Mouse (Mus musculus): ENCODE data around the gene Palld.

Palld gene

DNA sequence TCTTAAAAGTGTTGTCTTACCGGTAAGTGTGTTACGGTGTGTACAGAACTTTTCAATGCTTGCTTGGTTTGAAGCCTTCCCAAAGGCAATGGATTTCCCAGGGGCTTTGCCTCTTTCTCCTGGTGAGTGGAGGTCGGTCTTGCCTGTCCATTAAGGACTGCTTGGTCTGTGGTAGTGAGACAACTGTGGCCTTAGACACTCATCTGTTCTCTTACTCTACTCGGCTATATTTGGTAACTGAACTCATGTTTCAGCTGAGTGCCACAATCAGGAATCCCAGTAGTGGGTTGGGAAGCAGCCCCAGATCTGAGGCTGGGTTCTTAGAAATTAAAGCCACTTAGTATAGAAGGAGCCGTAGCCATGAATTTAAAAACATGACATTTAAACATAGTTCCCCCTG, at the start of gene Palld:
Gene Palld (minus strand): TSS at position 170 of the 400 bp plus-strand sequence.
- DNase-seq (ENCODE audit: low read depth, low spot score), result no peak

GRCm38 (mm10) chr8:61937576-61937975, 35.1 kb upstream of the Palld start:
- DNase-seq (ENCODE audit: low read depth, low spot score), result no peak

- no peak for DNase-seq (ENCODE audit: low read depth, low spot score)
Observed at GRCm38 (mm10) chr8:61933243-61933642, 30.8 kb upstream of the Palld start.

DNA sequence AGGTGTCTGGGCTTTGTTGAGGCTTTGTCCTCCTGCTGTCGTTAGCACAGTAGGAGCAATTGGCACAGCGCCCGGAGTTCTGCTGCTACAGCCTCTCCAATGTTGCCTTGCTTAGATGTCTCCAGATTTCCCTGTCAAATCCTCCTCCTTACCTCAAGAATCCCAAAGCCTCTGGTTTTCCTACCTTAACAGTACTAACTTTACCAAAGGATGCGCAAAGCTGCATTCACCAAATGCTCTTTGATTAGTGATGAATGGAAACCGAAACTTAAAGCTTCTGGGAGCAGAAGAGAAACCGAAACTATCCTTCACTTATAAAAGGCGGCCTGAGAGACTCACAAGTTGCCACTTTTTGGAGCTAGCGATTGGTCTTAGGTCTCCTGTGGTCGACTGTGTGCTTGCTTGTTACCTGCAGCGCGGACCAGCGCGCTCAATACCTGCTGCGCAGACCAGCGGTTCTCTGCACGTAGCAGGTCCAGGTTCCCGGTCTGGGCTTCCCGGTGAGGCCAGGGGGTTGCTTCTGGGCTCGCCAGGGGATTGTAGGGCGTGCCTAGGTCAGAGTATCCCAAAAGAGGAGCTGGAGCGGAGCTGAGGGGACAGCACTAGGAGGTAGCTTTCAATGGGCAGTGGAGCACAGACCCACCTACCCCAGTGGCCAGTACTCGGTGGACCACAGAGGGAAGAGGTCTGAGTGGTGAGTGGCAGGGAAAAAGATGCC, 25.4 kb upstream of the Palld start, which contains the start of gene Ddx60:
Gene Ddx60 (plus strand): TSS at position 311 of the 718 bp plus-strand sequence.
- peak; percentile 86 for DNase-seq (ENCODE audit: low read depth, low spot score)

- DNase-seq (ENCODE audit: low read depth, low spot score), result no peak
Observed at GRCm38 (mm10) chr8:61924518-61924917, 22.0 kb upstream of the Palld start.

DNA sequence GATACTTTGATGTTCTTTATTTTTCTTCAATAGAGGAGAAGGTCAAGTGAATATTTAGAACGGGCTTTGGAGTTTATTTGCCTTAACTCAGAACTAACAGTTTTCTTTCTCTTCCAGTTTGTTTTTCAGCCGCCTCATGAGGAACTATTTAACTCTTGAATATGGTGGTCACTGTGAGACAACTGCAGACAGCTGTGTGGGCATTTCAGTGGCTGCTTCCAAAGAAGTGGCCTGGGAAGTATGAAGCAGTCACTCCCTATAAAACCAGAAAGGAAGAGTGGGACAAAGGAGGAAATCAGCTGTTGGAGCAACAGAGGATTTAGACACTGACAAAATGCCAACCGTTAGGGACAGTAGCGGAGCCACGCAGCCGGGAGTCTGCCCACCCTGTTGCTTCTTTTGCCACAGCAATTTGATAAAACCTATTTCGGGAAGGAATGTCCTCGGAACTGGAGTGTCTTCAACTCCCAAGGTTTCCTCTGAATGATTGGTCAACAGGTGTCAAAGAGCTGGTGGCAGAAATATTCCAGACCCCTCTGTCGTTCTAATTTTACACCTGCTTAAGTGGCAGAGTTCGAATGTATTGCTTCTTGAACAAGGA, 19.1 kb upstream of the Palld start:
- DNase-seq (ENCODE audit: low read depth, low spot score), result no peak

DNA sequence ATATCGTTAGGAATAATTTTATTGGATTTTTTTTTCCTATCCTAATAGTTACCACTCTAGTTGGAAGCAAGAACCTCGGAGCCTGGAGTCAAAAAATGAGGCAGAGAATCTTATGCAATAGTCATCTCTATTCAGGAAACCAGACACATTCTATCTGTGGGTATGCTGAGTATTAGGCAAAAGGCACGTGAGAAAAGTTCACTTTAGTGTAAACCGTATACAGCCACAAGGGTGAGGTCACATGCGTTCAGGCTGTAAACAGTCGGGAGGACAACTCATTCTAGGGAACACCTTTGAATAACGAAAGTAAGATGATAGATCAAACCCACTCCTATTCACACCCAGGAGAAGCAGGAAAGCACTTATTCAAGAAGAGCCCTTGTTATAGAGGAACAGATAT, 17.9 kb upstream of the Palld start:
- DNase-seq (ENCODE audit: low read depth, low spot score), result no peak

GRCm38 (mm10) chr8:61919145-61919788, 16.8 kb upstream of the Palld start:
- no peak for DNase-seq (ENCODE audit: low read depth, low spot score)

- no peak for DNase-seq (ENCODE audit: low read depth, low spot score)
Observed at GRCm38 (mm10) chr8:61917287-61917686, 14.8 kb upstream of the Palld start.

- DNase-seq (ENCODE audit: low read depth, low spot score), result no peak
Observed at GRCm38 (mm10) chr8:61913957-61914356, 11.5 kb upstream of the Palld start.

GRCm38 (mm10) chr8:61912817-61913216, 10.3 kb upstream of the Palld start:
- no peak for DNase-seq (ENCODE audit: low read depth, low spot score)

DNA sequence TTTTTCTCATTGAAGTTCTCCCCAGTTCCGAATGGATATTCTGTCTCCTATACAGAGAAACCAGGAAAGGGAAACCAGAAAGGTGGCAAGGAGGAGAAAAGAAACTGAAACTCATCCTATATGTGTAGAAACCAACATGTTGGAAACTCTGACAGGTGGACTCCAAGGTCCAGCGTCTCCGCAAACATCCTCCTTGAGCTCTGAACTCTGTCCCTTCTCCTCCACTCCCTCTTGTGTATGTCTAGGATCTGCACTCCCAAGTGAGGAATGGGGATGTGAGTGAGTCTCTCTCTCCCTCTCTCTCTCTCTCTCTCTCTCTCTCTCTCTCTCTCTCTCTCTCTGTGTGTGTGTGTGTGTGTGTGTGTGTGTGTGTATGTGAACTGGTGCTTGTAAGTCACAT, 6.8 kb upstream of the Palld start:
- DNase-seq (ENCODE audit: low read depth, low spot score), result no peak

DNA sequence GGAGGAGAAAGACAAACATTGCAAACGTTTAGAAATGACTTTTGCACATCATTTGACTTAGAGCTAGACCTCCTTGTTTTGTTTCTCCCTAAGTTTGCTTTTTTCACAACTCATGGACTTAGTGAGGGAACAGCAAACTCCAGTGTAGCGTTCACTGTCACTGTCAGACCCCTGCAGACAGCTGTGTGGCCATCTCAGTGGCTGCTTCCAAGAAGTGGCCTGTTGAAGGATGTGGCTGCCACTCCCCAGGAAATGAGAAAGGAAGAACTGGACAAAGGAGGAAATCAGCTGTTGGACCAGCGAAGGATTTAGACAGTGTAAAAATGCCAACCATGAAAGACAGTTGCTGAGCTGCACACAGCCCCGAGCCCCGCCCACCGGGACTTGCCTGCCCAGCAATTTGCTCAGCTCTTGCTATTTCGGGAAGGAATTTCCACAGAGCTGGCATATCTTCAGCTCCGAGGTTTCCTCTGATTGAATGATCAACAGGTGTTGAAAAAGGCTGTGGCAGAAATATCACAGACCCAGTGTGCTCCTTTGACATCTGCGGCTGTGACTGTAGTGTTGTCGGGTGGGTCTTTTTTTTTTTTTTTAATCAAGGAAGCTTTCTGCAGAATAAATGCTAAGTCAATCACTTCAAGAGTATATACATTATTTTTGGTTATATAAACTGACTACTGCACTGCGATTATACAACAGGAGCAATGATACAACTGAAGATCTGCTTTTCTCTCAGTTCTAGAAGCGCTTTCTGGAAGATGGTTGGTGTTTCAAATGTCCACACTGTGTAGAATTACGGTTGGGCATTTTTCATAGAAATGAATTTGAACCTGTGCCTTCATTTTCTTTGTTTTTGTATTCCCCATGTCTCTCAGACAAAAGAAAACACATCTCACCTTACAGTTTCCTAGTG, 6.1 kb upstream of the Palld start:
- DNase-seq (ENCODE audit: low read depth, low spot score), result no peak

GRCm38 (mm10) chr8:61901028-61901717, 1.3 kb downstream of the Palld start:
- no peak for DNase-seq (ENCODE audit: low read depth, low spot score)

DNA sequence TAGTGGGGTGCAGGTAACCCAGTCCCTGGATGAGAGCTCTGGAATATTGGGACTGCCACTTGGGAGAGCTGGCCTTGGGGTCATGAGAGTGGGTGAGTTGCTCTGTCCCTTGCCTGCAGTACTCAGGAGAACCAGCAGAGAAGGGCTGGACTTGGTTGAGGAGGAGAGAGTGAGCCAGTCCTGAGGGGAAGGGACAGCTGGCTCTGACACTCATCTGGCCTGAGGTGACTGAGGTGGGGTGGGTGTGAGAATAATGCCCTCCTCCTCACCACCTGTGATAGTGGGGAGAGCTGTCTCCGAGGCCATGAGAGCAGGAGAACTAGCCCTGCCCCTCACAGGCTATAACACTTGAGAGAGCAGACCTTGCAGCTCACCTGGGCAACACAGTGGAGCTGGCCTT, 5.1 kb downstream of the Palld start:
- DNase-seq (ENCODE audit: low read depth, low spot score), result no peak

DNA sequence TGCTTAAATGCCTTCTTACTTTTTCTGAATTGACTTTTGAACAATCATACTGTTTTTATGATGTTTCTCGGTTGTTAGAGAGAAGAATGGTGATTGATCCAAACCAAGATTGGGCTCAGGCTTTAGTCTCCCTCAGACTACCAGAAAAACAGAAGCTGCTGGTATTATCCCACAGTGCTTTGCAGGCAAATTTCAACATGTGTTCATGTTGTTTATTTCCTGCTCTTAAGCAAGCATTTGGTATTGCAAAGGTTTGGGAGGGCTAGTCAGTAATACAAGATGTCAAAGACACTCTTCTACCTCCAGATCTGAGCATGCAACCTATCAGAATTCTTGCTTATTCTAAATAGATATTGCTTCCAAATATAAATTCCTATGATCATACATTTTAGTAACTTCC, 5.7 kb downstream of the Palld start:
- no peak for DNase-seq (ENCODE audit: low read depth, low spot score)

DNA sequence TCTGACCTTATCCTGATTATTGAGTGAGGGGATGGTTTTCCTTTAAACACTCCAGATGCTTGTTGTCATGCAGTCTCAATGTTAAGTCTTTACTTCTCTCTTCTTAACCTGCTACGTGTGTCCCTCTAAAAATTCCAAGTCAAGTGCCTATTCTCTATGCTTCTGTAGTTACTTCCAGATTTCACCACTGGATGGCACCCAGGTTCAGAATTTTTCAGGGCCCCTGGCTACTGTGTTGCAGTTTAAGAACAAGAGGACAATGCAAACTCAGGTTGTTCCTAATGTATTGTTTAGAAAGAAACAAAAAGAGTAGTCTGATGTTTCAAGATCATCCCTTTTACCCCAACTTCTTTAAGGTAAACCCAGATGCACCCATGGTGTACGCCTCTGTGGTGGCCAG, 8.4 kb downstream of the Palld start:
- DNase-seq (ENCODE audit: low read depth, low spot score), result no peak

DNA sequence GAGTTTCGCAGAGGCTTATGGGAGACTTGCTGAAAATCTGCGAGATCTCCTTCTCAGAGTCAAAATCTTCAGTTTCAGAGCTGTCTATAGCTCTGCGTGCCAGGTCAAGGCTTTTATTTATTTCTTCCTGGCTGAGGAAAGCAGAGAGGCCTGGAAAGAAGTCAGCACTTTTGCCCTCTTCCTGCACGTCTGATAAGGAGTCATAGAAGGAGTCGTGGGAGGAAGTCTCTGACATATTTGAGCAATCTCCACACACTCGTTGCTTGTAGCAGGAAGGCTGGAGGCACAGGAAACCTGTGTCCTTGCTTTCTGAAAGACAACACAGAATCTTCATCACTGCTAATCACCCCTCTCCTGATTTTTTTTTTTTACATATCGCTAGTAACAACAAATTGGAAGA, 24.9 kb downstream of the Palld start:
- DNase-seq (ENCODE audit: low read depth, low spot score), result no peak

DNA sequence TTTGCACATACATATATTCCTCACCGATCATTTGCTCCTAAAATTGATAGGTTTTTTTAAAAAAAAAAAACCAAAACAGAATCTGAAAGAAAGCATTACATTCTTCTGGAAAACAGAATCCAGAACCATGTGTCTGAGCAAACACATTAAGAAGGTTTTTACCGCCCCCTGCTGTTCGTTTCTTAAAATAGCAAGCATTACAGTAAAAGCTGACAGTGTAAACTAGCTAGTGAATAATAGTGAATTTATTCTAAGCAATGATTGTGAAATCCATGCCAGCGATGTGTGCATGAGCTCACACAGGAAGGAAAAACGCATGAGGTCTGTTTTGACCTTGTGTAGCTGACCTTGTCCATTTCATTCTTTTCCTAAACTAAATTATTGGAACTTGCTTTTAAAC, 27.2 kb downstream of the Palld start:
- DNase-seq (ENCODE audit: low read depth, low spot score), result peak; percentile 24

DNA sequence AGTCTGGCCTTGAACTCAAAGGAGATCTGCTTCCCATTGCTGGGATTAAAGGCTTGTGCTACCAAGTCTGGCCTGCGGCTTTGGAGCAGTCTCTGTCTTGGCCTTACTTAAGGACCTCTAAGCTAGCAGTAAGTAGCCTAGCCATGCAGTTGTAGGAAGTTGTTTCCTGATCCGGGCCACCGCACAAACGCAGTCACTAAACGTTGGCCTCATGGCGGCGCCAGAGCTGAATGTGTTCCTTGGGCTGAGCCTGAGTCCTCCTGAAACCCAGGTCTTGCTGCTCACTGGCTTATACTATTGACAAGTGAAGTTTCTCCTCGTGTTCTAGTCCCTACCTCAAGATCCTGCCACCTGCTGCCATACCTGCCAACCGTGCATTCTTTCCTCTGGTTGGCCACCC, 28.5 kb downstream of the Palld start:
- no peak for DNase-seq (ENCODE audit: low read depth, low spot score)

GRCm38 (mm10) chr8:61868481-61868880, 34.0 kb downstream of the Palld start:
- DNase-seq (ENCODE audit: low read depth, low spot score), result no peak
